Mouse (Mus musculus): ENCODE measurements around the gene Pnpla1. TPM values are rescaled to one million over a fixed set of nuclear protein-coding genes. Genes with fewer than 3 reads are reported as not detected.

Gene Pnpla1
- total RNA-seq, 2 experiments from 2014 or later: 0.23 TPM; not detected in 1

DNA sequence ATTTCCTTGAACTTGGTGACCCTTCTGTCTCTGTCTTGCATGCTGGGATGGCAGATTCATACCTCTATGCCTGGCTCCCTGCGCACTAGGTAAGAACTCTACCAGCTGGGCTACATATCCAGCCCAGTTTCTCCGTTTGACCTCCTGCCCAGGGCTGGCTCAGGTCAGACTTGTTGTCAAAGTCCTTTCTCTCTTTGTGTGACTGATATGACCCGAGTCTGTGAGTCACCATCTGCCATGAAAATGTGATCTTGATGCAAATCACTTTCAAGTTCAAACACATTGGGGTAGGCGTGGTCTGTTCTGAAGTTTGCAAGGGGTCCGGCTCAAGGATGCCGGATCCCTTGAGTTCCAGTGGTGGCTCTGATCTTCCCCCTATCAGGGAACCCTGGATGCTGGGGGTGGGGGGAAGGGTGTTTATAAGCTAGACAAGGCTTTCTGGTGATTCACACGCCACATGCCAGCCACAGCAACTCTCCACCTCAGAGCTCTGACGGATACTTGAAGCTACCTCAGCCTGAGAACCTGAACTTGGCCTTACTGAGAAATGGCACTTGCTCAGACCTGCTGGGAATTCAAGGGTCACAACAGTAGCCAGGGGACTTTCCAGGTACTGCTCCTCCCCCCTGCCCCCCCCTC lies 66.9 kb downstream of the Pnpla1 start:
- peak; percentile 27 to 32 for DNase-seq

GRCm38 (mm10) chr17:28926380-28926779 lies 68.2 kb downstream of the Pnpla1 start:
- DNase-seq: peak; percentile 76 to 82

DNA sequence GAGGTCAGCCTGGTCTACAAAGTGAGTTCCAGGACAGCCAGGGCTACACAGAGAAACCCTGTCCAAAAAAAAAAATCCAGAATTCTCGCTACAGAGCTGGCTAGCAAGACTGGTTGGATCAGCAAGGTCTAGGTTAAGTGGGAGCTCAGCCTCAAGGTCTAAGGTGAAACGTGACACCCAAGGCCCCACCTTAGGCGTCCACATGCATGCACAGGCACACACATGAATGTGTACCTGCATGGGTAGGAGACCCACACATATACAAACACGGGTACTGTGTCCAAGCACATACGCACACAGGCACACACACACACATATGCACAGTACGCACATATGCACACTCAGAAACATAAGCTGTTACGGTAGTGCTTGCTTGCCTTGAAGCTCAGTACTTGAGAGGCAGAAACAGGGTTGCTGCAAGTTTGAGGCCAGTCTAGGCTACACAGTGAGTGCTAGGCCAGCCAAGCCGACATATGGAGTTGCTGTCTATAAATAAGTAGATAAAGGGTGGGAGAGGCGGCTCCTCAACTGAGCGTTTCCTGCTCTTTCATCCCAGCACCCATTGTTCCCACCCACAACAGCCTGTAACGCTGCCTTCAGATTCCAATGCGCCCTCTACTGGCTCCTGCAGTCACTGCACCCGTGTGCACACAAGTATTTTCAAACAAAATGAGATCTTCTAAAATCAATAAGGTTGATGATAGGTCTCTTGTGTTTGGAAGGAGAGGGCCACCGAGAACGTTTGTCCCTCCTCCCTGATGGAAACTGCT lies 68.8 kb downstream of the Pnpla1 start:
- peak; percentile 59 to 73 for DNase-seq

GRCm38 (mm10) chr17:28928004-28928403 lies 69.8 kb downstream of the Pnpla1 start:
- DNase-seq: no peak

DNA sequence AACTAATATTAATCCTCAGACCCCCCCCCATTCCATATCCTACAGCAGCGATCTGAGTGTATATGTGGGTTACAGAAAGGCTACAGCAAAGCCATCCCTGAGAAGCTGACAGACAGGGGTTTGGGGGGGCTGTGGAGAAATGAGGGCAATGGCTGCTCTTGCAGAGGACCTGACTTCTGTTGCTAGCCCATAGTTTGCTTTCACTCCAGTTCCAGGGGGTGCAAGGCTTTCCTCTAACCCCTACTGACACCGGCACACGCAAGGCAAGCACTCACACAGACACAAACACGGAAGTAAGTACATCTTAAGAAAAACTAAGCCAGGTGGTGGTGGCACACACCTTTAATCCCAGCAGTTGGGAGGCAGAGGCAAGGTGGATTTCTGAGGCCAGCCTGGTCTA lies 71.2 kb downstream of the Pnpla1 start:
- no peak for DNase-seq

- DNase-seq: peak; percentile 92 to 93
Observed at GRCm38 (mm10) chr17:28930392-28931074, 72.3 kb downstream of the Pnpla1 start.

GRCm38 (mm10) chr17:28931436-28932211 lies 73.4 kb downstream of the Pnpla1 start:
- DNase-seq: peak in 1 of 2 experiments; percentile 25

DNA sequence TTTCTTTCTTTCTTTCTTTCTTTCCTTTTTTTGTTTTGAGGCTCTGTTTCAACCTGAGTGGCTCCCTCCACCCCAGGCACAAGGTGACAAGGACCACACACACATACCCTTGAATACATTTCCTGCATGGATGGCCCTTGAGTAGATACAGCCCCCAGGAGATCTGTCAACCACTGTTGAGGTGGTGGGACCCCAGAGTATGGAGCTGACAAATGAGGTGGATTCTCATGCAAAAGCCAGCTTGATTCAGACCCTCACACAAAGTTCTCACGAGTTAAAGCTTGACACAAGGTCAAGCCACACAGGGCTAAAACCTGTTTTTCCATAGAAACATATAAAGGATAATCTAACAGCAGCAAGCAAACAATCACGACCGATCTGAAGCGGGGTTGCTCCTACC lies 74.1 kb downstream of the Pnpla1 start:
- no peak for DNase-seq

DNA sequence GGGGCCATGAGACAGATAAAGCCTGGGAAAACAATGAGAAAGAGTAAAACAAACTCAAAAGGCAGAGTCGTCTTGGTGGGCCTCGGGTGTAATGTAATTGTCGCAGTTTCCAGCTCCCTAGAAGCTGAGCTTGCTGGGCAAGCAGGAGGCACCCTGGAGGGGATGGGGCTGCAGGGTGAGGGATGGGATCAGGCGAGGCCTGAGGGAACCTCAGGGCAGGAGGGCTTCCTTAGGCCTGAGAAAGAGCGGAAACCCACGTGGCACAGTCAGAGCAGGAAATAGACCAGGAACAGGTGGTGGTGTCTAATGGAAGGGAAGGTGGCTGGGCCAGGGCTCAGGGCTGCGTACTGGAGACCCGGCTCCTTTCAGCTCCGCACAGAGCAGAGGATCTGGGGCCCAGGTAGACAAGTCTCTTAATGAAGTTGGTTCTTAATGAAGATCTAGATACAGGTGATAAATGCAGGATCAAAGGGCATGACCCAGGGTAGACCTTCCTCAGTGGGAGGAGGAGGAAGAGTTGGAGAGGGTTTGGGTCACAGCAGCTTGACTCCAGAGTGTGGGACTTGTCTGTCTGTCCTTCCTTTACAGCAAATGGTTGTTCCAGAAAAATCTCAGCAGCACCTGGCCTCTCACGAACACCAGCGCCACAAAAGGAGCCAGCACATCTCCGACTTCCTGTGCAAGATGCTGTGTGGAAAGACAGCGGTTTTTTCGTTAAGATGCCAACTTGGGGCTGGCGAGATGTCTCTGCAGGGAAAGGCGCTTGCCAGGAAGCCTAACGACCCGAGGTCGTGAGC lies 76.1 kb downstream of the Pnpla1 start:
- no peak for DNase-seq

DNA sequence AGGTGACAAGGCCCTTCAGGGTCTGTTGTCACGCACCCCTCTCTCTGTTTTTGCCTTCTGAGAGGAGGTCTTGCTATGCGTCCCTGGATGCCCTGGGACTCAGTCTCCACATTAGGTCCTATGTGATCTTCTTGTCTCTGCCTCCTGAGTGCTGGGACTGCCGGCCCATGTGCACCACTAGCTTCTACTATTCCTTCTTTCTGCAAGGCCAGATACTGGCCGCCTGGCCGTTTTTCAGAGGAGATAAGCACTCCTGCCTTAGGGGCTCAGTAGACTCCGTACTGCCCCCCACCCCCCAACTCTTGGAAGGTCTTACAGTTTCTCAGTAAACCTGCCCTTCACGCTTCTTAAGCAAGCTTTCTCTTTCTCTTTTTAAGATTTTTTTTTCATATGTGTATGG lies 77.9 kb downstream of the Pnpla1 start:
- DNase-seq: no peak

- peak; percentile 50 to 72 for DNase-seq
Observed at GRCm38 (mm10) chr17:28936622-28937345, 78.6 kb downstream of the Pnpla1 start.

Other genes starting within 250 kb of the Pnpla1 start
- gene Srpk1, start 235.7 kb upstream of the Pnpla1 start, total RNA-seq (2021): 10 to 100 TPM; 57.6 to 69.1 TPM
- gene Slc26a8, start 168.2 kb upstream of the Pnpla1 start, total RNA-seq (2021): 1 to 10 TPM; 1.2 to 2.2 TPM
- 10 to 100 TPM; 66.1 to 84.1 TPM for gene Mapk14, start 167.1 kb upstream of the Pnpla1 start, total RNA-seq (2021)
- 1 to 10 TPM; 1.1 to 1.2 TPM for gene AC170998.1, start 132.3 kb upstream of the Pnpla1 start, total RNA-seq (2021)
- gene Mapk13, start 89.1 kb upstream of the Pnpla1 start, total RNA-seq (2021): 100 to 1,000 TPM in 1 of 2 experiments, 10 to 100 TPM in 1; 77.9 to 267 TPM
- gene Brpf3, start 57.3 kb upstream of the Pnpla1 start, total RNA-seq (2021): 100 to 1,000 TPM in 1 of 2 experiments, 10 to 100 TPM in 1; 64.8 to 101 TPM
- gene 4930539E08Rik, start 56.9 kb downstream of the Pnpla1 start, total RNA-seq (2021): not detected
- gene Pxt1, start 85.4 kb downstream of the Pnpla1 start, total RNA-seq (2021): not detected
- gene Kctd20, start 93.5 kb downstream of the Pnpla1 start, total RNA-seq (2021): 10 to 100 TPM; 54.8 to 60.0 TPM
- gene Stk38, start 149.6 kb downstream of the Pnpla1 start, total RNA-seq (2021): 10 to 100 TPM; 53.4 to 55.9 TPM
- gene Srsf3, start 174.2 kb downstream of the Pnpla1 start, total RNA-seq (2021): 100 to 1,000 TPM; 147 to 148 TPM
- gene Cdkn1a, start 232.6 kb downstream of the Pnpla1 start, total RNA-seq (2021): 10 to 100 TPM; 22.1 to 78.4 TPM

All from adrenal gland, postnatal 36 days (tissue).